Mouse (Mus musculus) liver, adult 2 months (tissue): ENCODE measurements around the gene Slc9b1. TPM values are rescaled to one million over a fixed set of nuclear protein-coding genes. Genes with fewer than 3 reads are reported as not detected.

ENCODE experiments used
- DNase-seq: peaks from one replicate; pipeline ENCODE4 v3.0.0-alpha.2; 2011; ENCODE audit warnings: low read depth, low spot score; ENCODE audit errors: extremely low read depth
- H3K27ac ChIP-seq: fragments of 200-500 bp; replicated peaks from 2 replicates; pipeline ENCODE4 v1.5.1; 2012; ENCODE audit warnings: low read depth, mild to moderate bottlenecking, control low read depth, inconsistent platforms, low read length; ENCODE audit not compliant: insufficient read depth
- H3K27me3 ChIP-seq: fragments of 200-500 bp; 2 replicates; pipeline ENCODE4 v1.6.1; 2012; ENCODE audit warnings: mild to moderate bottlenecking, moderate library complexity, low read length, inconsistent platforms; ENCODE audit not compliant: control insufficient read depth, insufficient read depth
- H3K36me3 ChIP-seq: fragments of 200-500 bp; 2 replicates; pipeline ENCODE4 v1.6.1; 2012; ENCODE audit warnings: low read length, inconsistent platforms; ENCODE audit not compliant: control insufficient read depth, insufficient read depth
- H3K4me1 ChIP-seq: fragments of 200-500 bp; 2 replicates; pipeline ENCODE4 v1.6.1; 2011; ENCODE audit warnings: low read length; ENCODE audit not compliant: control insufficient read depth, insufficient read depth
- H3K4me3 ChIP-seq: fragments of 200-500 bp; 2 replicates; pipeline ENCODE4 v1.5.1; 2011; ENCODE audit warnings: low read depth, mild to moderate bottlenecking, control low read depth, low read length, moderate library complexity; ENCODE audit not compliant: insufficient read depth
- H3K79me2 ChIP-seq: fragments of 200-500 bp; 2 replicates; pipeline ENCODE4 v1.6.1; 2012; ENCODE audit warnings: inconsistent platforms, mild to moderate bottlenecking, low read length, moderate library complexity; ENCODE audit not compliant: control insufficient read depth, insufficient read depth
- H3K9ac ChIP-seq: fragments of 200-500 bp; 2 replicates; pipeline ENCODE4 v1.6.1; 2012; ENCODE audit warnings: low read depth, mild to moderate bottlenecking, control low read depth, inconsistent platforms, low read length
- CTCF ChIP-seq: fragments of 200-500 bp; IDR thresholded peaks from 2 replicates; pipeline ENCODE4 v1.5.1; 2011; ENCODE audit warnings: low read depth, low read length, control low read depth
- POLR2A ChIP-seq: fragments of 200-500 bp; IDR thresholded peaks from 2 replicates; pipeline ENCODE4 v1.6.1; 2011; ENCODE audit warnings: low read length, control low read depth; ENCODE audit not compliant: insufficient read depth; ENCODE audit errors: extremely low read depth
- WGBS: fragments of 180-500 bp; shearing (Covaris S2); methylation state at CpG from one replicate; pipeline ENCODE4 v1.1.7; 2018; 5-methylcytosine and 5-hydroxymethylcytosine counted together
- polyA plus RNA-seq: library from polyadenylated mRNA; depleted of rRNA; stranded (reverse); fragments of >200 nt; gene quantifications from 2 replicates; pipeline ENCODE4 v1.2.3, GENCODE M21; 2012
- total RNA-seq: library from RNA; depleted of rRNA; stranded (reverse); fragments of >200 nt; gene quantifications from 2 replicates; pipeline ENCODE4 v1.2.3, GENCODE M21; 2014

Slc9b1 gene
- total and polyA plus RNA-seq, 2 experiments, result 0.09 TPM; not detected in 1

DNA sequence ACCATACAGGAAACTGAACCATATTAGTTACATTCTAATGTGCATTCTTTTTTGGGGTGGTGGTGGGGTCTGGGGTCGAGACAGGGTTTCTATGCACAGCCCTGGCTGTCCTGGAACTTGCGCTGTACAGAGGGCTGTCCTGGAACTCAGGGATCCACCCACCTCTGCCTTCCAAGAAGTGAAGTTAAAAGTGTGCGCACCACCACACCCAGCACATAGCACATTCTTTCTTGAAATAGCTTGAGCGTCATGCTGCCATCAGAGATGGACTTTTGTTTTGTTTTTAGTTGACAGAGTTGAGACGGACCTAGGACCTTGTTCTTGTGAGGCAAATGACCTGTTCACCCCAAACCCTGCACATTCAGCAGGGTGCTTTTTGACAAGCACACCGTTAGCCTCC, 20.7 kb upstream of the Slc9b1 start:
- H3K27me3 ChIP-seq, result no peaks in the 10 kb centered on the region
- WGBS, result 57% methylated on average over 6 of the region's 6 CpGs
- peak; percentile 46 for DNase-seq

DNA sequence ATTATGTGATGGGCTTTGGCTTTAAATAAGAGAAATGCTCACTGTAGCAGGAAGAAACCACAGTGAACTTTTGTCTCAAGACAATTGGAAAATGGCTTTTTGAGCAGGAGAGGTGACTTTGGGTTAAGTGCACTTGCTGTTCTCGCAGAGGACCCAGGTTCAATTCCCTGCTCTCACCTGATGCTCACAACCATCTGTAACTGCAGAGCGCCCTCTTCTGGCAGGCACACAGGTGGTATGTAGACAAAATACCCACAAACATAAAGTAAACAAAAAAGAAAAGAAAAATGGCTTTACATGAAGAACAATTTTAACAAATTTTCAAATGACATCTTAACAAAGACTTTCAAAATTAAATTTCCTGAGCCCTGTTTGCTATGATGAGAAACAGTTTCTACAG, 20.2 kb upstream of the Slc9b1 start:
- Histone ChIP-seq H3K4me1 (no peaks in the 10 kb centered on the region), H3K79me2 (no peaks in the 10 kb centered on the region), H3K36me3 (no peaks in the 10 kb centered on the region), H3K27ac (no peak overlapping the region), H3K9ac (no peak overlapping the region), H3K27me3 (no peaks in the 10 kb centered on the region), H3K4me3 (no peak overlapping the region)
- TF ChIP-seq CTCF, result peak; percentile 62
- TF ChIP-seq POLR2A, result no peak
- peak; percentile 39 for DNase-seq
- 72% methylated on average over 2 of the region's 2 CpGs for WGBS

More for the DNA sequence above, 20.7 kb upstream of the Slc9b1 start:
- no peak for TF ChIP-seq CTCF
- TF ChIP-seq POLR2A, result no peak
- Histone ChIP-seq H3K36me3 (no peaks in the 10 kb centered on the region), H3K79me2 (no peaks in the 10 kb centered on the region), H3K9ac (no peak overlapping the region), H3K4me3 (no peak overlapping the region), H3K27ac (no peak overlapping the region), H3K4me1 (no peaks in the 10 kb centered on the region)

DNA sequence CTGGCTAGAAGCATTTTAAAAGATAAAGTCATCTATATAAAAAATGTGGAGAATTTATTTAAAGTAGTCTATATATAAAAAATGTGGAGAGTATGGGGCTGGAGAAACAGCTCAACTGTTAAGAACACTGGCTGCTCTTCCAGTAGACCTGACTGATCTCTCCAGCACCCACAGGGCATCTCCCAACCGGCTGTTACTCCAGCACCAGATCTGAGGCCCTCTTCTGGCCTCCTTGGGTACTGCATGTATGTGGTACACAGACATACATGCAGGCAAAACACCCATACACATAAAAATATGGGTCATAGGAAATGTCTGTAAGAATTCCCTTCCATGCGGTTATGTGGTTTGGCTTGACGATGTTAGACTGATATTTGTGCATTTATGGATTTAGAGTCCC, 19.3 kb upstream of the Slc9b1 start:
- Histone ChIP-seq H3K27me3 (no peaks in the 10 kb centered on the region), H3K9ac (no peak overlapping the region), H3K36me3 (no peaks in the 10 kb centered on the region), H3K4me1 (no peaks in the 10 kb centered on the region), H3K27ac (no peak overlapping the region), H3K4me3 (no peak overlapping the region), H3K79me2 (no peaks in the 10 kb centered on the region)
- TF ChIP-seq CTCF, result peak; percentile 75
- no peak for TF ChIP-seq POLR2A
- WGBS, result 39% methylated on average over 3 of the region's 3 CpGs
- DNase-seq, result peak; percentile 67

GRCm38 (mm10) chr3:135332691-135333090, 15.1 kb upstream of the Slc9b1 start:
- H3K36me3 ChIP-seq, result no peaks in the 10 kb centered on the region
- no peaks in the 10 kb centered on the region for H3K79me2 ChIP-seq
- DNase-seq, result no peak
- no peak overlapping the region for H3K9ac ChIP-seq
- H3K27me3 ChIP-seq, result no peaks in the 10 kb centered on the region
- H3K4me3 ChIP-seq, result no peak overlapping the region
- no peak for TF ChIP-seq POLR2A
- TF ChIP-seq CTCF, result no peak
- no peaks in the 10 kb centered on the region; the same call in 1 of the 2 replicates for H3K4me1 ChIP-seq
- H3K27ac ChIP-seq, result no peak overlapping the region

- Histone ChIP-seq H3K4me1 (no peaks in the 10 kb centered on the region; the same call in 1 of the 2 replicates), H3K9ac (no peak overlapping the region), H3K27me3 (no peaks in the 10 kb centered on the region), H3K27ac (no peak overlapping the region), H3K79me2 (no peaks in the 10 kb centered on the region), H3K36me3 (no peaks in the 10 kb centered on the region), H3K4me3 (no peak overlapping the region)
- no peak for TF ChIP-seq CTCF
- no peak for TF ChIP-seq POLR2A
- DNase-seq, result no peak
- 75% methylated on average over 4 of the region's 4 CpGs for WGBS
Observed at GRCm38 (mm10) chr3:135333763-135334162, 14.1 kb upstream of the Slc9b1 start.

DNA sequence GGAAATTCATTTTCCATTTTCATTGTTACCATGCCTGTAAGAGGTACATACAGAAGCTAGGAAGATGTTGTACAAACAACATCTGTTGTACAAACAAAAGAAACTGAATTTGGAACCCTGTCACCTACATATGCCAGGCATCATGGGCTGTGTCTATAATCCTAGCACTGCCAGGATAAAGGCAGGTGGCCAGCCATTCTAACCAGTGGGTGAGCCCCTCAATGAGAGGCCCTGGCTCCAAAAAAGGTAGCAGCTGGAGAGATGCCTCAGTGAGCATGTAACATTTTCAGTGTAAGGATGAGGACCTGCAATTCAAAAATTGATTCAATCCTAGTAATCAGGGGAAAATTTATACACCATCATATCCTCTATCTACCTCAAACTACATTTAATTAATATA, 1.2 kb downstream of the Slc9b1 start:
- Histone ChIP-seq H3K9ac (no peak overlapping the region), H3K79me2 (no peaks in the 10 kb centered on the region), H3K4me1 (no peaks in the 10 kb centered on the region), H3K27ac (no peak overlapping the region), H3K36me3 (no peaks in the 10 kb centered on the region), H3K27me3 (no peaks in the 10 kb centered on the region), H3K4me3 (no peak overlapping the region)
- TF ChIP-seq CTCF (no peak), POLR2A (no peak)
- DNase-seq, result no peak
